Mouse (Mus musculus): ENCODE results near the gene Bcr.

DNA sequence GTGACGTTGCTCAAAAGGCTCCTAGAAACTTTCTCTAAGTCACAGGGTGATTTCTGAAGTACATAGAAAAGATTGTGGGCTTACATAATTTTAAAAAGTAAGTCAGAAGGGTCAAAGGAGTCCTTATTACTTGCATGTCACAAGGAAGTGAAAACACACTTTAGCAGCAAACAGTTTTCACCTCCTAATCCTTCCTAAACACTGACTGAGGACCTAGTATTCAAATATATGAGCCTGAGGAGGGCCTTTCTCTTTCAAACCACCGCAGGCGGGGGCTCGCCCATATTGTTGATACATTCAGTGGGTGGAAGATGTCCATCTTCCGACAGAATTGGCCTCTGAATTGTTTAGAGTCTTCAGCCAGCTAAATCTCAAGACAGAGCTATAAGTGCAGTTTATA is 59.8 kb downstream of the Bcr start:
- TF ChIP-seq CTCF (IDR thresholded peaks at IDR 0.05; ENCODE audit: low read depth) = no peak
- no peak for TF ChIP-seq EP300 (optimal IDR thresholded peaks at IDR 0.05)

Measured in stomach, postnatal 0 days (tissue).